Comparison of ENCODE assay signal across 18 mouse cellular contexts in the genomic region with DNA sequence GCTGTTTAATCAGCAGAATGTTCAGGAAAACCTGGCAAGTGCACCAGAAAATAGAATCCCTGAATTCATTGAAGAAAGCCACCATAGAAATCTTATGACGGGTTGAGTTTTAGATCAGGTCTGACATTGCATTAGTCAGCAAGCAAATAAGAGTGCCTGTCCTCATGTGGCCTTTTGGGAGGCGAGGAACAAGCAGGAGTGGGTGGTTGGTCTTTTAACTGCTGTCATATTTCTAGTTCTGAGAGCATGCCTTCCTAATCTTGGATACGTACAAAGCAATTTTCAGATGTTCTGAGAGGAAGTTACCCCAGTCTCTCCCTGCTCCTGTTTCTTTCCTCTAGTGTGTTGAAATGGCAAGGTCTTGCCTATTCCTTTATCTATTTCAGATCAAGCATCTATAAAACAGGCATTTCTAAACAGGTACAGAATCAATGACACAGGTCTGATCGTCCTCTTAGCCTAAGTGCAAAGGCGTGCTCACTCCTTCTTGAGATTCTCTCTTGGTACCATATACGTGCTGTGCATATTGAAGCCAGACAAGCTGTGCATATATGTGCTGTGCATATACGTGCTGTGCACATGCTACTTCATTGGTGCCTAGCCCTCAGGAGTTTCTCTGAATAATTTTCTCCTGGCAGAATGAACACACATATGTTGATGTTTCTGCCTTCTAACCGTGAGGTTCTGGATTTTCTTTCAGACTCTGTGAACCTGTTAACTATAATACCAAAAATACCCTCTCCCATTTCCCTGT.
DNase-seq lines count a peak whose midpoint lies in the region; ATAC-seq and TF ChIP-seq lines count a peak whose summit lies in the region.
"Had no signal": no experiment of that assay in that cellular context is flagged by ENCODE, and none has a peak within 500 bp of the region (broad histone marks: within the 10 kb centered on the region; RNA-seq: fewer than 3 reads in every experiment).

No protein-coding gene starts in this region.

- WGBS in midbrain, embryonic 15.5 days, result 86% methylated on average over 8 of the region's 8 CpGs

- DNase-seq in cerebellum, postnatal 25 days, result no peak
- peak; percentile 25 for DNase-seq in left cerebral cortex, adult 11 months (ENCODE audit: low spot score)
- DNase-seq in left cerebral cortex, postnatal 4 days, result no peak
- peak in 1 of 2 experiments; percentile 16 for DNase-seq in layer of hippocampus, adult 2 months (ENCODE audit: low spot score in 2 of 2)
- DNase-seq in left cerebral cortex, postnatal 25 days (ENCODE audit: low spot score in 2 of 2), result peak; percentile 21 to 78
- no peak for DNase-seq in ovary, postnatal 14 days (ENCODE audit: low spot score)
- DNase-seq: cerebellum, adult 11-12 months; gastrocnemius, postnatal 14 days; kidney, postnatal 4 days; liver, embryonic 13.5 days; thymus, postnatal 36 days had no signal

- no peak overlapping the region for H3K4me3 ChIP-seq in layer of hippocampus, adult 2 months
- H3K4me3 ChIP-seq in midbrain, embryonic 15.5 days, result no peak overlapping the region
- H3K4me3 ChIP-seq: embryonic facial prominence, embryonic 12.5 days; hindbrain, embryonic 12.5 days; limb, embryonic 12.5 days; liver, embryonic 13.5 days had no signal

- no peak overlapping the region for H3K9ac ChIP-seq in midbrain, embryonic 15.5 days
- H3K9ac ChIP-seq: embryonic facial prominence, embryonic 12.5 days; hindbrain, embryonic 12.5 days; limb, embryonic 12.5 days; liver, embryonic 13.5 days had no signal

- H3K36me3 ChIP-seq in midbrain, embryonic 15.5 days (replicated peaks), result no peaks in the 10 kb centered on the region
- H3K36me3 ChIP-seq: embryonic facial prominence, embryonic 12.5 days; hindbrain, embryonic 12.5 days; limb, embryonic 12.5 days; liver, embryonic 13.5 days had no signal

- H3K27me3 ChIP-seq in midbrain, embryonic 15.5 days (replicated peaks), result no peaks in the 10 kb centered on the region
- H3K27me3 ChIP-seq: embryonic facial prominence, embryonic 12.5 days; hindbrain, embryonic 12.5 days; limb, embryonic 12.5 days; liver, embryonic 13.5 days had no signal

- H3K27ac ChIP-seq in layer of hippocampus, adult 2 months, result peak overlapping the region; percentile 69
- H3K27ac ChIP-seq in midbrain, embryonic 15.5 days, result no peak overlapping the region
- H3K27ac ChIP-seq: embryonic facial prominence, embryonic 12.5 days; hindbrain, embryonic 12.5 days; limb, embryonic 12.5 days; liver, embryonic 13.5 days had no signal

- intact Hi-C loops in left cerebral cortex, postnatal 4 days (cut with DNase I), result no loop called here
- intact Hi-C loops in left cerebral cortex, postnatal 25 days (cut with DNase I), result no loop called here

- H3K4me1 ChIP-seq in midbrain, embryonic 15.5 days, result no peaks in the 10 kb centered on the region
- H3K4me1 ChIP-seq: embryonic facial prominence, embryonic 12.5 days; hindbrain, embryonic 12.5 days; limb, embryonic 12.5 days; liver, embryonic 13.5 days had no signal

- no peak for TF ChIP-seq CTCF in layer of hippocampus, adult 2 months (conservative IDR thresholded peaks at IDR 0.05)

- H3K4me2 ChIP-seq in midbrain, embryonic 15.5 days, result no peak overlapping the region
- H3K4me2 ChIP-seq: embryonic facial prominence, embryonic 12.5 days; hindbrain, embryonic 12.5 days; limb, embryonic 12.5 days; liver, embryonic 13.5 days had no signal

- no peaks in the 10 kb centered on the region for H3K9me3 ChIP-seq in midbrain, embryonic 15.5 days
- H3K9me3 ChIP-seq: embryonic facial prominence, embryonic 12.5 days; hindbrain, embryonic 12.5 days; limb, embryonic 12.5 days; liver, embryonic 13.5 days had no signal

- ATAC-seq in cerebellum, adult (ENCODE audit: insufficient number of reproducible peaks, low FRiP score, low TSS enrichment), result 0 out of 2 replicates have a peak, but pooled peaks have one; percentile 36
- no peak for ATAC-seq in midbrain, embryonic 15.5 days (replicated peaks)
- ATAC-seq: lung, postnatal 0 days; midbrain, embryonic 16.5 days had no signal

Comparison
In these comparisons a context has a peak if more than half of its experiments do, and no peak if none do; other contexts are left out.
1. DNase-seq: peak in left cerebral cortex, adult 11 months (single experiment) and left cerebral cortex, postnatal 25 days (2 of 2); none in cerebellum, postnatal 25 days (0 of 2), left cerebral cortex, postnatal 4 days (single experiment) and ovary, postnatal 14 days (single experiment).